Mouse (Mus musculus) megakaryocyte, embryonic 14.5 days (primary cell): ENCODE data around the gene Aldh3b3.

Source experiments
- FLI1 ChIP-seq: IDR thresholded peaks from 2 replicates; pipeline ENCODE4 v1.6.1; 2012; ENCODE audit warnings: low read length, inconsistent platforms, mixed read lengths
- GATA1 ChIP-seq: IDR thresholded peaks from 3 replicates; pipeline ENCODE4 v1.6.1; 2012; ENCODE audit warnings: mixed read lengths, low read length, inconsistent platforms, borderline replicate concordance

DNA sequence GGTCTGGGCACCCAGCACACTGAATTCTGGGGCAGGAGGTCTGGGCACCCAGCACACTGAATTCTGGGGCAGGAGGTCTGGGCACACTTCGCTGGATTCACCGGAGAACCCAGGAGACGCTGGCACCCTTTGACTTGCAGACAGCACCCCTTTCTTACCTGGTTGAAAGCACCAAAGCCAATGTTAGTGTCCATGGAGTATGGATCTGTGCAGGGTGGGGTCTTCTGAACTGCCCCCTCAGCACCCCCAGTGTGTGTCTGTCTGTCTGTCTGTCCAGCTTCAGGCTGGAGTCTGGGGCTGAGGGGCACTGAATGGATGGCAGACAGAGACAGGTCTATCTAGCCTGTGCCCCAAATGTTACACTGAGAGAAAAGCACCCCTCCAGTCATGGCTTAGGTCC lies 33.1 kb downstream of the Aldh3b3 start:
- TF ChIP-seq GATA1 (no peak), FLI1 (no peak)
